Mouse (Mus musculus) R1 (cell line): ENCODE data around the gene 9330182L06Rik.
A peak's percentile ranks its signal among the peaks of the same experiment; 100 is the strongest.

ENCODE experiments used
- DNase-seq: peaks from one replicate; pipeline ENCODE4 v3.0.0-alpha.2; 2018; ENCODE audit warnings: low read depth, low spot score

The 9330182L06Rik gene

GRCm38 (mm10) chr5:9265586-9266279 lies at the start of gene 9330182L06Rik:
TSS of gene 9330182L06Rik (plus strand) at chr5:9266118.
- DNase-seq: peak; percentile 54

- no peak for DNase-seq
These were observed 38.4 kb upstream of the 9330182L06Rik start for GRCm38 (mm10) chr5:9227456-9228008.

- peak; percentile 9 for DNase-seq
These were observed 1.6 kb upstream of the 9330182L06Rik start for GRCm38 (mm10) chr5:9264361-9264760.

GRCm38 (mm10) chr5:9266280-9266923 lies 484 bp downstream of the 9330182L06Rik start:
- peak; percentile 56 for DNase-seq

- DNase-seq: no peak
These were observed 3.7 kb downstream of the 9330182L06Rik start for GRCm38 (mm10) chr5:9269666-9270065.

- no peak for DNase-seq
These were observed 7.1 kb downstream of the 9330182L06Rik start for GRCm38 (mm10) chr5:9272976-9273375.

- no peak for DNase-seq
These were observed 30.0 kb downstream of the 9330182L06Rik start for GRCm38 (mm10) chr5:9295777-9296549.

GRCm38 (mm10) chr5:9296550-9296928 lies 30.6 kb downstream of the 9330182L06Rik start:
- DNase-seq: no peak

- DNase-seq: no peak
These were observed 60.9 kb downstream of the 9330182L06Rik start for GRCm38 (mm10) chr5:9326863-9327262.

GRCm38 (mm10) chr5:9327528-9327927 lies 61.6 kb downstream of the 9330182L06Rik start:
- DNase-seq: no peak

GRCm38 (mm10) chr5:9338756-9339510 lies 73.0 kb downstream of the 9330182L06Rik start:
- DNase-seq: no peak

GRCm38 (mm10) chr5:9339511-9340173 lies 73.7 kb downstream of the 9330182L06Rik start:
- DNase-seq: no peak

GRCm38 (mm10) chr5:9344581-9344980 lies 78.7 kb downstream of the 9330182L06Rik start:
- DNase-seq: no peak

GRCm38 (mm10) chr5:9345038-9345617 lies 79.2 kb downstream of the 9330182L06Rik start:
- DNase-seq: no peak

GRCm38 (mm10) chr5:9345625-9346024 lies 79.7 kb downstream of the 9330182L06Rik start:
- no peak for DNase-seq

- peak; percentile 18 for DNase-seq
These were observed 80.6 kb downstream of the 9330182L06Rik start for GRCm38 (mm10) chr5:9346510-9346909.

GRCm38 (mm10) chr5:9352163-9352562 lies 86.2 kb downstream of the 9330182L06Rik start:
- DNase-seq: no peak

- DNase-seq: no peak
These were observed 86.7 kb downstream of the 9330182L06Rik start for GRCm38 (mm10) chr5:9352646-9353045.

- no peak for DNase-seq
These were observed 88.3 kb downstream of the 9330182L06Rik start for GRCm38 (mm10) chr5:9354257-9354656.

- no peak for DNase-seq
These were observed 92.2 kb downstream of the 9330182L06Rik start for GRCm38 (mm10) chr5:9358076-9358475.
